Mouse (Mus musculus): ENCODE results near the gene Lurap1l. TPM values are rescaled to one million over a fixed set of nuclear protein-coding genes. Genes with fewer than 3 reads are reported as not detected.

The Lurap1l gene
- polyA plus RNA-seq, 1 experiment from 2014 or later: 2.6 TPM

- WGBS: 66% methylated on average over 3 of the region's 3 CpGs
- ATAC-seq (ENCODE audit: insufficient number of reproducible peaks, insufficient read depth, low FRiP score, low read depth): no peak
These were observed 7.4 kb downstream of the Lurap1l start for GRCm38 (mm10) chr4:80917812-80918211.

GRCm38 (mm10) chr4:80918526-80919129 lies 8.2 kb downstream of the Lurap1l start:
- H3K4me1 ChIP-seq (ENCODE audit: control insufficient read depth in 2 of 2, insufficient read depth in 2 of 2, low read length in 2 of 2): no peaks in the 10 kb centered on the region
- no peaks in the 10 kb centered on the region for H3K36me3 ChIP-seq (ENCODE audit: control insufficient read depth, insufficient read depth, low read length)
- WGBS: 65% methylated on average over 3 of the region's 3 CpGs
- no peaks in the 10 kb centered on the region for H3K27me3 ChIP-seq (ENCODE audit: control insufficient read depth, insufficient read depth, low read length)
- ATAC-seq (ENCODE audit: insufficient number of reproducible peaks, insufficient read depth, low FRiP score, low read depth): no peak
- H3K4me2 ChIP-seq (ENCODE audit: low read length): no peak overlapping the region
- no peaks in the 10 kb centered on the region for H3K9me3 ChIP-seq (ENCODE audit: control insufficient read depth, low read length)
- H3K27ac ChIP-seq (replicated peaks in 1 of 2; ENCODE audit: control insufficient read depth in 1 of 2, insufficient read depth in 1 of 2, low read depth in 2 of 2, low read length in 2 of 2): no peak overlapping the region
- no peak overlapping the region for H3K9ac ChIP-seq (ENCODE audit: low read length)
- H3K4me3 ChIP-seq (ENCODE audit: control insufficient read depth in 1 of 2, insufficient read depth in 1 of 2, low read depth in 1 of 2, low read length in 2 of 2): no peak overlapping the region

More at GRCm38 (mm10) chr4:80917812-80918211, 7.4 kb downstream of the Lurap1l start:
- Histone ChIP-seq H3K9ac (ENCODE audit: low read length) (no peak overlapping the region), H3K27ac (replicated peaks in 1 of 2; ENCODE audit: control insufficient read depth in 1 of 2, insufficient read depth in 1 of 2, low read depth in 2 of 2, low read length in 2 of 2) (no peak overlapping the region), H3K4me1 (ENCODE audit: control insufficient read depth in 2 of 2, insufficient read depth in 2 of 2, low read length in 2 of 2) (no peaks in the 10 kb centered on the region), H3K36me3 (ENCODE audit: control insufficient read depth, insufficient read depth, low read length) (no peaks in the 10 kb centered on the region), H3K27me3 (ENCODE audit: control insufficient read depth, insufficient read depth, low read length) (no peaks in the 10 kb centered on the region), H3K4me3 (ENCODE audit: control insufficient read depth in 1 of 2, insufficient read depth in 1 of 2, low read depth in 1 of 2, low read length in 2 of 2) (no peak overlapping the region), H3K9me3 (ENCODE audit: control insufficient read depth, low read length) (no peaks in the 10 kb centered on the region), H3K4me2 (ENCODE audit: low read length) (no peak overlapping the region)

GRCm38 (mm10) chr4:80919217-80919867 lies 8.9 kb downstream of the Lurap1l start:
- no peak for ATAC-seq (ENCODE audit: insufficient number of reproducible peaks, insufficient read depth, low FRiP score, low read depth)
- Histone ChIP-seq H3K36me3 (ENCODE audit: control insufficient read depth, insufficient read depth, low read length) (no peaks in the 10 kb centered on the region), H3K4me3 (ENCODE audit: control insufficient read depth in 1 of 2, insufficient read depth in 1 of 2, low read depth in 1 of 2, low read length in 2 of 2) (no peak overlapping the region), H3K9ac (ENCODE audit: low read length) (no peak overlapping the region), H3K27me3 (ENCODE audit: control insufficient read depth, insufficient read depth, low read length) (no peaks in the 10 kb centered on the region), H3K4me1 (ENCODE audit: control insufficient read depth in 2 of 2, insufficient read depth in 2 of 2, low read length in 2 of 2) (no peaks in the 10 kb centered on the region), H3K4me2 (ENCODE audit: low read length) (no peak overlapping the region), H3K9me3 (ENCODE audit: control insufficient read depth, low read length) (no peaks in the 10 kb centered on the region), H3K27ac (replicated peaks in 1 of 2; ENCODE audit: control insufficient read depth in 1 of 2, insufficient read depth in 1 of 2, low read depth in 2 of 2, low read length in 2 of 2) (no peak overlapping the region)
- 85% methylated on average over 1 of the region's 1 CpGs for WGBS

GRCm38 (mm10) chr4:80921646-80922489 lies 11.4 kb downstream of the Lurap1l start:
- no peak overlapping the region for H3K27ac ChIP-seq (replicated peaks in 1 of 2; ENCODE audit: control insufficient read depth in 1 of 2, insufficient read depth in 1 of 2, low read depth in 2 of 2, low read length in 2 of 2)
- H3K9ac ChIP-seq (ENCODE audit: low read length): no peak overlapping the region
- H3K4me1 ChIP-seq (ENCODE audit: control insufficient read depth in 2 of 2, insufficient read depth in 2 of 2, low read length in 2 of 2): no peaks in the 10 kb centered on the region
- H3K9me3 ChIP-seq (ENCODE audit: control insufficient read depth, low read length): no peaks in the 10 kb centered on the region
- WGBS: 61% methylated on average over 4 of the region's 4 CpGs
- H3K36me3 ChIP-seq (ENCODE audit: control insufficient read depth, insufficient read depth, low read length): no peaks in the 10 kb centered on the region
- ATAC-seq (ENCODE audit: insufficient number of reproducible peaks, insufficient read depth, low FRiP score, low read depth): no peak
- no peak overlapping the region for H3K4me2 ChIP-seq (ENCODE audit: low read length)
- no peak overlapping the region for H3K4me3 ChIP-seq (ENCODE audit: control insufficient read depth in 1 of 2, insufficient read depth in 1 of 2, low read depth in 1 of 2, low read length in 2 of 2)
- H3K27me3 ChIP-seq (ENCODE audit: control insufficient read depth, insufficient read depth, low read length): no peaks in the 10 kb centered on the region

- Histone ChIP-seq H3K9ac (ENCODE audit: low read length) (no peak overlapping the region), H3K4me3 (ENCODE audit: control insufficient read depth in 1 of 2, insufficient read depth in 1 of 2, low read depth in 1 of 2, low read length in 2 of 2) (no peak overlapping the region), H3K27me3 (ENCODE audit: control insufficient read depth, insufficient read depth, low read length) (no peaks in the 10 kb centered on the region), H3K4me1 (ENCODE audit: control insufficient read depth in 2 of 2, insufficient read depth in 2 of 2, low read length in 2 of 2) (no peaks in the 10 kb centered on the region), H3K4me2 (ENCODE audit: low read length) (no peak overlapping the region), H3K27ac (replicated peaks in 1 of 2; ENCODE audit: control insufficient read depth in 1 of 2, insufficient read depth in 1 of 2, low read depth in 2 of 2, low read length in 2 of 2) (no peak overlapping the region), H3K9me3 (ENCODE audit: control insufficient read depth, low read length) (no peaks in the 10 kb centered on the region), H3K36me3 (ENCODE audit: control insufficient read depth, insufficient read depth, low read length) (no peaks in the 10 kb centered on the region)
- no peak for ATAC-seq (ENCODE audit: insufficient number of reproducible peaks, insufficient read depth, low FRiP score, low read depth)
- 75% methylated on average over 2 of the region's 2 CpGs for WGBS
These were observed 12.2 kb downstream of the Lurap1l start for GRCm38 (mm10) chr4:80922654-80923053.

- no peak overlapping the region for H3K9ac ChIP-seq (ENCODE audit: low read length)
- H3K4me1 ChIP-seq (ENCODE audit: control insufficient read depth in 2 of 2, insufficient read depth in 2 of 2, low read length in 2 of 2): no peaks in the 10 kb centered on the region
- H3K9me3 ChIP-seq (ENCODE audit: control insufficient read depth, low read length): no peaks in the 10 kb centered on the region
- no peaks in the 10 kb centered on the region for H3K27me3 ChIP-seq (ENCODE audit: control insufficient read depth, insufficient read depth, low read length)
- no peak overlapping the region for H3K27ac ChIP-seq (replicated peaks in 1 of 2; ENCODE audit: control insufficient read depth in 1 of 2, insufficient read depth in 1 of 2, low read depth in 2 of 2, low read length in 2 of 2)
- no peak overlapping the region for H3K4me3 ChIP-seq (ENCODE audit: control insufficient read depth in 1 of 2, insufficient read depth in 1 of 2, low read depth in 1 of 2, low read length in 2 of 2)
- WGBS: 63% methylated on average over 4 of the region's 4 CpGs
- H3K36me3 ChIP-seq (ENCODE audit: control insufficient read depth, insufficient read depth, low read length): no peaks in the 10 kb centered on the region
- ATAC-seq (ENCODE audit: insufficient number of reproducible peaks, insufficient read depth, low FRiP score, low read depth): no peak
- no peak overlapping the region for H3K4me2 ChIP-seq (ENCODE audit: low read length)
These were observed 14.4 kb downstream of the Lurap1l start for GRCm38 (mm10) chr4:80924815-80925214.

GRCm38 (mm10) chr4:80925752-80926519 lies 15.5 kb downstream of the Lurap1l start:
- Histone ChIP-seq H3K27ac (replicated peaks in 1 of 2; ENCODE audit: control insufficient read depth in 1 of 2, insufficient read depth in 1 of 2, low read depth in 2 of 2, low read length in 2 of 2) (no peak overlapping the region), H3K4me1 (ENCODE audit: control insufficient read depth in 2 of 2, insufficient read depth in 2 of 2, low read length in 2 of 2) (no peaks in the 10 kb centered on the region), H3K4me2 (ENCODE audit: low read length) (no peak overlapping the region), H3K4me3 (ENCODE audit: control insufficient read depth in 1 of 2, insufficient read depth in 1 of 2, low read depth in 1 of 2, low read length in 2 of 2) (no peak overlapping the region), H3K9ac (ENCODE audit: low read length) (no peak overlapping the region), H3K9me3 (ENCODE audit: control insufficient read depth, low read length) (no peaks in the 10 kb centered on the region), H3K36me3 (ENCODE audit: control insufficient read depth, insufficient read depth, low read length) (no peaks in the 10 kb centered on the region), H3K27me3 (ENCODE audit: control insufficient read depth, insufficient read depth, low read length) (no peaks in the 10 kb centered on the region)
- WGBS: 83% methylated on average over 6 of the region's 6 CpGs
- ATAC-seq (ENCODE audit: insufficient number of reproducible peaks, insufficient read depth, low FRiP score, low read depth): no peak

Data from heart, embryonic 14.5 days (tissue).